Comparison of ENCODE assay signal across 10 mouse cellular contexts in genomic region chr6:71752791-71753464, GRCm38 (mm10). TPM values are rescaled to one million over a fixed set of nuclear protein-coding genes. Genes with fewer than 3 reads are reported as not detected.
DNase-seq lines count a peak whose midpoint lies in the region; ATAC-seq and TF ChIP-seq lines count a peak whose summit lies in the region.
"Had no signal": no experiment of that assay in that cellular context is flagged by ENCODE, and none has a peak within 500 bp of the region (broad histone marks: within the 10 kb centered on the region; RNA-seq: fewer than 3 reads in every experiment).

No protein-coding gene starts in this region.

- H3K4me3 ChIP-seq in liver, embryonic 12.5 days: no peak overlapping the region
- H3K4me3 ChIP-seq: embryonic facial prominence, embryonic 15.5 days; limb, embryonic 13.5 days had no signal

- peaks cover 17% of the 10 kb centered on the region for H3K4me1 ChIP-seq in liver, embryonic 12.5 days

- WGBS in liver, embryonic 12.5 days (ENCODE audit: insufficient replicate concordance): 75% methylated on average over 7 of the region's 7 CpGs

- peak; percentile 8 to 14 for DNase-seq in heart, postnatal 14 days
- no peak for DNase-seq in heart, postnatal 36 days
- DNase-seq in brain, embryonic 14.5 days (ENCODE audit: low read depth): peak; percentile 77
- peak; percentile 87 for DNase-seq in layer of hippocampus, adult 11-12 months (ENCODE audit: low spot score)
- peak; percentile 34 for DNase-seq in ovary, adult 18-20 months (ENCODE audit: low spot score)
- no peak for DNase-seq in kidney, adult 11 months
- DNase-seq in spleen, postnatal 36 days (ENCODE audit: low spot score in 2 of 2): no peak

- H3K27me3 ChIP-seq in liver, embryonic 12.5 days (replicated peaks): no peaks in the 10 kb centered on the region
- H3K27me3 ChIP-seq: embryonic facial prominence, embryonic 15.5 days; limb, embryonic 13.5 days had no signal

- no peaks in the 10 kb centered on the region for H3K9me3 ChIP-seq in liver, embryonic 12.5 days (replicated peaks)
- H3K9me3 ChIP-seq: embryonic facial prominence, embryonic 15.5 days; limb, embryonic 13.5 days had no signal

- no peak overlapping the region for H3K27ac ChIP-seq in liver, embryonic 12.5 days
- H3K27ac ChIP-seq: embryonic facial prominence, embryonic 15.5 days; limb, embryonic 13.5 days had no signal

- TF ChIP-seq CTCF in brain, embryonic 14.5 days (IDR thresholded peaks at IDR 0.05; ENCODE audit: borderline replicate concordance, extremely low read depth, insufficient read depth, insufficient read length): no peak

- H3K9ac ChIP-seq in liver, embryonic 12.5 days: no peak overlapping the region
- H3K9ac ChIP-seq: embryonic facial prominence, embryonic 15.5 days; limb, embryonic 13.5 days had no signal

- no peaks in the 10 kb centered on the region for H3K36me3 ChIP-seq in liver, embryonic 12.5 days
- H3K36me3 ChIP-seq: embryonic facial prominence, embryonic 15.5 days; limb, embryonic 13.5 days had no signal

- no peak for TF ChIP-seq POLR2A in brain, embryonic 14.5 days (IDR thresholded peaks at IDR 0.05; ENCODE audit: borderline replicate concordance, extremely low read depth, insufficient read depth, insufficient read length, poor library complexity, severe bottlenecking)

- no peak for ATAC-seq in liver, embryonic 12.5 days

- H3K4me2 ChIP-seq in liver, embryonic 12.5 days: no peak overlapping the region
- H3K4me2 ChIP-seq: embryonic facial prominence, embryonic 15.5 days; limb, embryonic 13.5 days had no signal

- intact Hi-C loops in heart, postnatal 14 days (cut with DNase I): no loop called here
- intact Hi-C loops in heart, postnatal 36 days (cut with DNase I): no loop called here

RNA-seq across cellular contexts. Expression of gene Reep1, which starts 45.6 kb away (rescaled TPM):
- total RNA-seq in heart, postnatal 14 days (2021): 10 to 100 TPM; 17.3 to 18.4 TPM
- 10 to 100 TPM; 14.7 to 17.4 TPM for total RNA-seq in heart, postnatal 36 days (2021)
- polyA plus RNA-seq in brain, embryonic 14.5 days (2012; rRNA removed): 188 and 236 TPM in 2 replicates
- polyA plus RNA-seq in liver, embryonic 12.5 days (2016; fragmentation: Nextera tagmentation; extraction: Ambion mirVana): 5.6 and 5.9 TPM in 2 replicates

Comparison
In these comparisons a context has a peak if more than half of its experiments do, and no peak if none do; other contexts are left out.
1. DNase-seq: peak in heart, postnatal 14 days (2 of 2), brain, embryonic 14.5 days (single experiment), layer of hippocampus, adult 11-12 months (single experiment) and ovary, adult 18-20 months (single experiment); none in heart, postnatal 36 days (0 of 2), kidney, adult 11 months (single experiment) and spleen, postnatal 36 days (0 of 2).